Mouse (Mus musculus) urinary bladder, postnatal 4 days (tissue): Measurements from ENCODE around the gene Strc.
A peak's percentile ranks its signal among the peaks of the same experiment; 100 is the strongest.

ENCODE experiments used
- DNase-seq, 2 experiments: peaks; one replicate each; pipeline ENCODE4 v3.0.0; 2021 to 2022; ENCODE audit warnings: low spot score in 2 of 2

Strc gene

DNA sequence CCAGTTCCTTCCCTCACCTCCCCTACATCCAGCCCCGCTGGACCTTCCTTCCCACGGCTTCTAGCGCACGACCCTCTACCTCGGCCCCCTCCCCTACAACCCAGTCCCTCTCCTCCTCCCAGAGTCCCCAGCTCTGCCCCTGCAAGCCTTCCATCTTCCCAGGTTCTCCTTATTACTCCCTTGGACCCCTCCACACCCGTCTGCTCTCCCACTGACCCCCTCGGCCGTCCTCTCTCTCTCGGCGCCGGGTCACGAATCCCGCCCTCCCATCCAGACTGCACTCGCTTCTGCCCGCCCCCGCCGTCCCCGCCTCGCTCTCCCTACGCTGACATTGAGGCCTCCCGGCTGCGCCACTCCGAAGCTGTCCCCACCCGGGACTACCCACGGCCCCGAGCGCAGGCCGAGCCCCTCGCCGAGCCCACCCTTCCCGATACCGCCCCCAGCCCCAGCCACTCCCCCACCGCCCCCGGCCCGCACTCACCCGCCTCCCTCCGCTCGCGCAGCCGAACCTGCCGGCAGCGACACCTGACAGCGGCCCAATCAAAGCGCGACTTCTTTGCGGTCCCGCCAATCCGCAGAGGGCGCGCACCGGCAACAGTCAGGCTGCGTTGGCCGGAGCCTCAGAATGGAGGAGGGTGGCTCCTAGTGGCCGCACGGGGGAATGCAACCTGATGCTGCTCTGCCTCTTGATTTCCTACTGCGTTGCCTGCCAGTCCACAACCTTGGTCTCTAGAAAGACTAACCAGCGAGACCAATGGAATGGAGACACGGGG is 32.0 kb downstream of the Strc start, which contains the start of gene Ppip5k1:
Ppip5k1 (minus strand) TSS at position 577 of the 773 bp plus-strand sequence.
- DNase-seq: peak; percentile 96

DNA sequence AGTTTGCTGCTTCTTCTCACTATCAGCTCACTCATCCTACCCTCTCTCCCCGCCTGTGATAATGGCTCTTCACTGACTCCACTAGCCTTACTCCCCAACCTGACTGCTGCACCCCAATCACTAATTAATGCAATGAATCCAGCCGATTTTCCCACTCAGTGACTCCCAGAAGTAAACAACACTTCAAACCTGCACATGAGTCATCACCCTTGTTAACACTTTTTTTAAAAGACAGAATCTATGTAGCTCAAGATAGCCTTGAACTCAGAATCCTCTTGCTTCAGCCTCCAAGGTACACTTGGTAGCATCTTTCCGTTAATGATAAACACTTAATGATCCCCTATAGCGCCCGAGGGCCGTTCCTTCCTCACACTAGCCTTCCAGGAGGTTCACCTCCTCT is 32.6 kb downstream of the Strc start:
- DNase-seq: no peak

DNA sequence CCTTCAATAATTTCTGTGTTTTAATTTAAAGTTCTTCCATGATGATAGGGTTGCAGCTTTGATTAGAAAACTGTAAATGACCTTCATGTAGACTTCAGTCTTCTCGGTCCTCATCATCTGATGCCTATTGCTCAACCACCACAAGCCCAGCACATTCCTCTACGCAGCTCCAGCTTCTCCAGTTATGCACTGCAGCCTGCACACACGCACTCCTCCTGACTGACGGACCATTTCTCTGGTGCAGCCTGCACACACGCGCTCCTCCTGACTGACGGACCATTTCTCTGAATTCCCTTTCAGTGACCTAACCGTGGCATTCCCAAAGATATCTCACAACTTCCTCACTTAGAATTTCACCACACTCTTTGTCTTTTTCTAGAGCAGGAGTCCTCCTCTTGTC is 33.8 kb downstream of the Strc start:
- no peak for DNase-seq

DNA sequence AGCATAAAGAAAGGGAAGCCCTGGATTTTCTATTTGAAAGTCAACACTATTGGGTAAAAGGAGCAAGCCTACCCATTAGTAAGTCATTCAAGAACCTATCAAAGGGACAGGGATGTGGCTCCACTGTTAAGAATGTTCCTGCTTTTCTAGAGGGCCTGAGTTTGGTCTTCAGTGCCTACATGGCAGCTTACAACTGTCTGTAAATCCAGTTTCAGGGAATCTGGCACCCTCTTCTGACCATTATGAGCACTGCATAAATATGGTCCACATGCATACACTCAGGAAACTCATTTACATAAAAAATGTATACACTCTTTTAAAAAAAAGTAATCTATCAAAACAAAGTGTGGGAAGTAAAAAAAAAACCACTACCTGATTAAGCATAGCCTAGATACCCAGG is 47.9 kb downstream of the Strc start:
- no peak for DNase-seq

DNA sequence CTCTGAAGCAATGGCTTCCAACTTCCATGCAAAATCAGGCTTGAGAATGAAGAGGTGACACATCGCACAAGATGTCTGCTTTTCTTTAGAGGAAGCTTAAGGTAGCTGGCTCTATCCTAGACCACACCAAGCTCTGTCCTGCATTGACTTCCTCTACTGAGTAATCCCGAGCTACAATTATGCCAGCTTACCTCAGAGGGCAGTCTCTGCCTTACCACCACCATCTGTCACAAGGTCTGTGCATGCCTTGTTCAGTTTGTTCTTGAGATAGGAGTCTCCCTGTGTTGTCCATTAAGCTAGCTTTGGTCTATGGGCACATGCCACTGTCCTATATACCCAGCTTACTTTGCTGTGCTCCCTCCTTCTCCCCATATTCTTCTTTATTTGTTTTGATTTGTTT is 57.5 kb downstream of the Strc start:
- no peak for DNase-seq

DNA sequence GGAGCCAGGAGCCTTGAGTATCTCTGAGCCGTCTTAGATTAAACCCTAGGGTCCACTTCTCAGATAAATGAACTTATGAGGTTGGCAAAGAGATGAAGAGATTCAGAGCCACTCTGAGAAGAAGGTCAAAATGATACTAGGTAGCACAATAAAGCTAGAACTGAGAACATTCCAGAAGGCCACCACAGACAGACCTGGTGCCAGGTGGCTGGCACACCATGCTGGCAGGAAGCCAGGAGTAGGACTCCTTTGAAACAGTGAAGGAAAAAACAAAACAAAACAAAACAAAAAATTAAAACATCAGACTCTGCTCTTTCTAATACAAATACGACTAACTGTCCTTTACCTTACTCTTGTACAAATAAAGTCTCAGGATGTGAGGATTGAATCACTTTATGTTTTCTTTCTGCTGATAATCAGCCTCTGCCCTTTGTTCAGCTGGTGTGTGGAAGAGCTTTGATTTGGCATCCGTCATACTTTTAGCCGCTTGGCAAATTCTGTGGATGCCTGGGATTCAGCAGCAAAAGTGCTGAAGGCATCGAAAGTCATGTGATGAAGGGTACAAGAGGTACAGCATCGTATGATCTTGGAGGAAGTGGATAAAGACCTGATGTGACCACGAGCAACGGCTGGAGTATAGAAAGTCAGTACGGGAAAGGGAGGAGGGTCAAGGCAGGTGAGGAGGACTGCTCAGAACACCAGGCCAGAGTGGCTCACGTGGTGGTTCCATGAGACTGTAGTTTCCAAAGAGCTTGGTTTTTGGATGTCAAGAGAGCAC is 63.1 kb downstream of the Strc start:
- no peak for DNase-seq

DNA sequence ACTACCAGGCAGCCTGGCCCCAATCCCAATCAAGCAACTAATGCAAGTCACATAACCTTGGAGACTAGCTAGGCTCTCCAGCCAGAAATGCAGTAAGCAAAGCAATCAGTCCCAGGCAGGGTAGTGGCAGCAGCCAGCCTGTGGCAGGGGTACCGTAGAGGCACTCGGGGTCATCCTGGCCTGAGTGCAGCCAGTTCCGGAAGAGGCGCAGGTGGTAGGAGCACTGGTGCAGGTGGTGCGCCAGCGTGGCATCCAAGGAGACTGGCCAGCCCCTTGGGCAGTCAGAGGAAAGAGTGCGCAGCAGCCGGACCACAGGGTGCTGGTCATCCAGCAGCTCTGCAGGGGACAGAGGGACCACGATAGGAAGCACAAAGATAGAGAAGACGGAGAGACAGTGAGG is 63.9 kb downstream of the Strc start:
- no peak for DNase-seq

DNA sequence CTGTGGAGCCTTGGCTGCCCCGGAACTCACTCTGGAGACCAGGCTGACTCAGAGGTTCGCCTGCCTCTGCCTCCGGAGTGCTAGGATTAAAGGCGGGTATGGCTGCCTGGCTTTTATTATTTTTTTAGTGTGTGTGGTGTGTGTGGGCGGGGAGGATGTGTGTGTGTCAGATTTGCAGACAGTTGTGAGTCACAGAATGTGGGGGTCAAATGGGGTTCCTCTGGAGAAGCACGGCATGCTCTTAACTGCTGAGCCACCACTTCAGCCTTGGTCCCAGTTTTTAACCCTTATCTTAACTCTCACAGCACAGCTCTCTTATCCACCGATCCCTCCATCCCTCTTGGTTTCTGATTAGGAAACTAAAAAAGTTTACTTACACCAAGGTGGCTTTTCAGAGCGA is 70.7 kb downstream of the Strc start:
- DNase-seq: no peak
